13 mouse cellular contexts compared by ENCODE assay signal in genomic region chrX:95291676-95292075, GRCm38 (mm10).
"Had no signal": no experiment of that assay in that cellular context is flagged by ENCODE, and none has a peak within 500 bp of the region (broad histone marks: within the 10 kb centered on the region; RNA-seq: fewer than 3 reads in every experiment).

No protein-coding gene starts in this region.

- DNase-seq: kidney, adult 11 months; kidney, adult 8-10 months; kidney, postnatal 10 days; kidney, postnatal 36 days; liver, embryonic 13.5 days; lung, adult 2 months; lung, postnatal 14 days; lung, postnatal 4 days; right cerebral cortex, adult 18-20 months; right cerebral cortex, postnatal 14 days; right cerebral cortex, postnatal 4 days; thymus, adult 18-20 months; thymus, postnatal 36 days had no signal
